Mouse (Mus musculus) Patski (cell line): ENCODE data around the gene Eln. TPM values are rescaled to one million over a fixed set of nuclear protein-coding genes. Genes with fewer than 3 reads are reported as not detected.
A peak's percentile ranks its signal among the peaks of the same experiment; 100 is the strongest.

ENCODE experiments used
- ATAC-seq: fragments of 100-300 bp; one replicate; pipeline ENCODE4 v1.8.0; 2021
- CTCF ChIA-PET: fragments of 350-600 bp; sonication (Branson Sonifier 250); formaldehyde crosslinking; loops from one replicate; lab custom pipeline; 2022; ENCODE audit warnings: inconsistent platforms; lab: Charles Lee
- POLR2A ChIA-PET: fragments of 350-600 bp; sonication (Branson Sonifier 250); formaldehyde crosslinking; loops from one replicate; lab custom pipeline; 2022; ENCODE audit warnings: antibody characterized with exemption, inconsistent platforms; lab: Charles Lee
- DNase-seq: peaks from one replicate; pipeline ENCODE4 v3.0.0-alpha.2; 2011; ENCODE audit warnings: low read depth, low spot score
- H3K27me3 ChIP-seq: fragments of 371-371 bp; one replicate; pipeline ENCODE4 v1.5.1; 2021
- CTCF ChIP-seq: fragments of 100-300 bp; IDR thresholded peaks from one replicate; pipeline ENCODE4 v1.5.1; 2021
- in situ Hi-C: fragments of 300-500 bp; cut with MboI; formaldehyde crosslinking; loops from 3 replicates; pipeline ENCODE4 v1.11.1; 2018; ENCODE audit warnings: low pct_unique_long_range_greater_than_20kb, mixed read lengths
- polyA plus RNA-seq: library from polyadenylated mRNA; unstranded; gene quantifications from one replicate; pipeline ENCODE4 v1.2.3, GENCODE M21; 2021

The Eln gene
- polyA plus RNA-seq: not detected

DNA sequence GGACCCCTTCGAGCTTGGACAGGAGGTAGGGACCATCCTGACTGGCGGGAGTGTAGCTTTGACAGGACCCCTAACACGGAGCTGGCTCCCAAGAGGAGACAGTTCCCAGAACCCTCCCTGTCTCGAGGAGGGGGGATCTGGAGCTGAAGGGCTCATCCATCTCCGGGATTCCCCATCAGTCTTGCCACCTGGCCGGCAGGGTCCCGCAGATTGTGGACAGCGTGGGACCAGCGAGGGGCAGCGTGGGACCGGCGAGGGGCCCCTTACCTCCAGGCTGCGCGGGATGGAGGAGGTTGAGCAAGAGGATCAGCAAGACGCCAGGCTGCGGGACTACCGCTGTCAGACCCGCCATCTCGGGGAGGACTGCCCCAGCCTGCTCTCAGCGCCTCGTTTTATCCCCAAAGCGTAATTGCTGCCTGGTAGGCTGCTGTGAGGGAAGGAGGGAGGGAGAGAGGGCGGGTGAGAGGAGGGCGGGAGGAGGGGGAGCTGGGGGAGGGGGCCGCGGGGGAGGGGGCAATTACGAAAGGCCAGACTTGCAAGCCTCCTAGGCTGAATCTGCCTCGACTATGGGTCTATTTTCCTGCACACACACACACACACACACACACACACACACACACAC is at the start of gene Eln:
TSS of gene Eln (minus strand) at position 434 of the 622 bp plus-strand sequence.
- H3K27me3 ChIP-seq: peaks cover 20% of the 10 kb centered on the region
- CTCF ChIA-PET: interaction anchor here (2.0 to 2.5 kb wide), 2 partner anchors 10 to 153 kb away, joined by 11 to 13 read pairs; no protein-coding TSS in a partner anchor
- in situ Hi-C loops: loop anchor here (5.0 kb wide), 1 partner anchor 155 kb away; no protein-coding TSS in a partner anchor
- ATAC-seq (no peak), DNase-seq (no peak)
- no peak for TF ChIP-seq CTCF
- POLR2A ChIA-PET: no interaction called here

DNA sequence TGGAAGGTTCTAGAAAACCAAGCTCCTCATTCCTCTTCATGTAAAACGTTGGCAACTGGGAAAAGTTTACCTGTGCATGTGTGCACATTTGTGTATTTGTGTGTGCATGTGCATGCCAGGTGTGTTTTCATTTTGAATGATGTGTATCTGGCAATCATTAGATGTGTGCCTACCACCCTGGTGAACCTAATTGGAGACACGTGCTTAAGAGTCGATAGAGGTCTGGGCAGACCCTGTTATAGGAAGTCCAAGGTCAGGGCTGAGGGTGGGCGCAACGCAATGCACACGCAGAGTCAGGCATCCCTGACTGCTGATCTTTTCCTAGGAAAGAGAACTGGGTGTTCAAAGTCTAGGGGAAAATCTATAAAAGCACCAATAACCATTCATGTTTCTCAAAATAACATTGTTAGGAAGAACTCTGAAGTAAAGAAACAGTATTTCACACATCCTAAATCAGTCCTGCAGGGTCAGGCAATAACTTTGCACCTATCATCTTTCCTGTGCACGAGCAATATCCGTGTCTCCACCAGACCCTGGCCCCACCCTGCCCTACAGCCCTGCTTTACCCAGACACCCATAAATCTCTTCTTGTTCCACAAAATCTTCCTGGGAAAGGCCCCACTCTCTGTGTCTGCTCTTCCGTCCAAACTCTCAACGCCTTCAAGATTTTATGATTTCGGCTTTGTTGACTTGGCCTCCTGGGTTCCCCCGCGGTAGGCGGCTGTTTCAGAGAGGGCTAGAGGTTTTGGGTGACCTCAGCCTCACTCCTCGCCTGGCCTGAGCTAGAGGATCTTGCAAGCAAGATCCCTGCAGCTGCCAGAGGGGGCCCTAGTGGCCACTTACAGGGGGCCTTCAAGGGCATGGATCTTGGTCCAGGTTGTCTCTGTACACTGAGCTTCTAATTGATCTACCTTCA is 43.2 kb upstream of the Eln start:
- TF ChIP-seq CTCF: no peak
- in situ Hi-C loops: no loop called here
- ATAC-seq: no peak
- POLR2A ChIA-PET: no interaction called here
- CTCF ChIA-PET: interaction anchor here (1.0 to 2.0 kb wide), 4 partner anchors 10 to 21 kb away, joined by 3 to 5 read pairs (median 4); no protein-coding TSS in a partner anchor
- no peak for DNase-seq
- no peaks in the 10 kb centered on the region for H3K27me3 ChIP-seq

- in situ Hi-C loops: no loop called here
- no peak for ATAC-seq
- H3K27me3 ChIP-seq: no peaks in the 10 kb centered on the region
- no peak for DNase-seq
- no peak for TF ChIP-seq CTCF
- CTCF ChIA-PET: interaction anchor here (2.0 kb wide), 1 partner anchor 8 kb away, joined by 5 read pairs; no protein-coding TSS in a partner anchor
- POLR2A ChIA-PET: no interaction called here
These were observed 41.1 kb upstream of the Eln start for GRCm38 (mm10) chr5:134788237-134788636.

DNA sequence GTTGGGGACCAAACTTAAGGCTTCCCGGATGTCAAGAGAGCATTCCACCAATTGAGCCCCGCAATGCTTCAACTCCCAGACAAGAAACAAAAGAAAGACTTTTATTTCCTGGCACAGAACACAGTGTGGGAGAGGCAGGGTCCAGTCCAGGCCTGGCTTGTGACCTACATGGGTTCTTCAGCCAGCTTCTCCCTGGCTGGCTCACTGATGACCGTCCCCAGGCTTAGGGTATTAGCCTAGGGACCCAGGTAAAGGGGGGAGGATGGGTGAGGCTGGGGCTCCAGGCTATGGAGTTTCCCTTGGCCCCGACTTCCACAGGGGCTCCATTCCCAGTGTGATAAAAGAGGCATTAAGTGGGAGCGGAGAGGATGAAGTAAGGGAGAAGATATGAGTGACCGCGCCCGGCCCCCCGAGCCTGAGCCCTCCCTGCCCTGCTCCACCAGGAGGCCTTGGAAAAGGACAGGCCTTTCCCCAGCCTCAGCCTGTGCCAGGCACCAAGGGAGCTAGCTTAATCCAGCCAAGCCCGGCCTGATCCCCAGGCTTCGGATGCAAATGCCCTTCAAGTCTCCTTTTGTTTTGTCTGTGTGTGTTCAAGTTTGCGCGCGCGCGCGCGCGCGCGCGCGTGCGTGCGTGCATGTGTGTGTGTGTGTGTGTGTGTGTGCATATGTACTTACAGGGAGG is 38.7 kb upstream of the Eln start:
- TF ChIP-seq CTCF: no peak
- in situ Hi-C loops: no loop called here
- ChIA-PET POLR2A (interaction anchor here (0.6 kb wide), 1 partner anchor 54 kb away, joined by 3 read pairs; no protein-coding TSS in a partner anchor), CTCF (no interaction called here)
- DNase-seq (no peak), ATAC-seq (no peak)
- no peaks in the 10 kb centered on the region for H3K27me3 ChIP-seq

DNA sequence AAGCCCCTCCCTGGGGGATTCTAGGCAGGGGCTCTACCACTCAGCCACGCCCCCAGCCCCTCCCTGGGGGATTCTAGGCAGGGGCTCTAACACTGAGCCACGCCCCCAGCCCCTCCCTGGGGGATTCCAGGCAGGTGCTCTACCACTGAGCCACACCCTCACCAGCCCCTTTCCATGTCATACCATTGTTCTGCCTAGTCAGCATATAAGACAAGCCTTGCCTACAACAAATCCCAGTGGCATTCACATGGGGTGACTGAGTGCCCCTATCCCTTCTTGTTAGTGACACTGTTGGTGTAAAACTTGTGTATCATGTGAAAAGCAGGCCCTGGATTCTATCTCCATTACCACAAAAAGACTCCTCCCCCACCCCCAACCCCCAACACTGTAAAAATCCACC is 36.7 kb upstream of the Eln start:
- no peak for ATAC-seq
- DNase-seq: no peak
- in situ Hi-C loops: no loop called here
- POLR2A ChIA-PET: no interaction called here
- H3K27me3 ChIP-seq: no peaks in the 10 kb centered on the region
- CTCF ChIA-PET: no interaction called here
- no peak for TF ChIP-seq CTCF

GRCm38 (mm10) chr5:134780963-134781362 is 33.8 kb upstream of the Eln start:
- in situ Hi-C loops: no loop called here
- CTCF ChIA-PET: interaction anchor here (1.6 kb wide), 1 partner anchor 8 kb away, joined by 5 read pairs; no protein-coding TSS in a partner anchor
- ATAC-seq (no peak), DNase-seq (no peak)
- POLR2A ChIA-PET: no interaction called here
- H3K27me3 ChIP-seq: no peaks in the 10 kb centered on the region
- TF ChIP-seq CTCF: no peak

- in situ Hi-C loops: no loop called here
- CTCF ChIA-PET: interaction anchor here (0.8 to 1.6 kb wide), 2 partner anchors 9 to 32 kb away, joined by 3 to 5 read pairs; no protein-coding TSS in a partner anchor
- DNase-seq: no peak
- no peak for ATAC-seq
- POLR2A ChIA-PET: no interaction called here
- H3K27me3 ChIP-seq: no peaks in the 10 kb centered on the region
- no peak for TF ChIP-seq CTCF
These were observed 33.0 kb upstream of the Eln start for GRCm38 (mm10) chr5:134780146-134780545.

- no peak for TF ChIP-seq CTCF
- in situ Hi-C loops: no loop called here
- DNase-seq (no peak), ATAC-seq (no peak)
- POLR2A ChIA-PET: no interaction called here
- CTCF ChIA-PET: interaction anchor here (1.4 kb wide), 1 partner anchor 15 kb away, joined by 3 read pairs; no protein-coding TSS in a partner anchor
- no peaks in the 10 kb centered on the region for H3K27me3 ChIP-seq
These were observed 29.4 kb upstream of the Eln start for GRCm38 (mm10) chr5:134776551-134776950.

DNA sequence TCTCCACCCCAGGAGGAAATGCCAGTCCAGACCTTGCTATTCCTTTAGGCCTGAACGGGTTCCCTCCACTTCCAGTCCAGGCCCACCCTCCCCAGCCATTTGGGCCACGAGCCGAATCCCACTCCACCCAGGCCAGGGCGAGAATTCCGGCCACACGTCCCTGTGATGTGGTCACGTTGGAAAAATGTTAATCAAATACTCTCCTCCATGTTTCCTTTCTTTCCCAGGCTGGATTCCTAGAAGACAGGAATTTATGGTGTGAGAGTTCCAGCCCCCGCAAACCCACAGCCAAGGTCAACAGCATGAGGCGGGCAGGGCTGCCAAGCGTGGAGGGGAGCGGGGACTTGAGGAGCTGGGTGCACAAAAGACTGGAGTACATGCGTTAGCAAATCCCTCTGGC is 25.4 kb upstream of the Eln start:
- DNase-seq: peak; percentile 80

GRCm38 (mm10) chr5:134771750-134772149 is 24.6 kb upstream of the Eln start:
- in situ Hi-C loops: no loop called here
- no peaks in the 10 kb centered on the region for H3K27me3 ChIP-seq
- no peak for DNase-seq
- ATAC-seq: no peak
- ChIA-PET CTCF (no interaction called here), POLR2A (no interaction called here)
- no peak for TF ChIP-seq CTCF

More for the DNA sequence above, 25.4 kb upstream of the Eln start:
- no peak for TF ChIP-seq CTCF
- peak; percentile 52 for ATAC-seq
- ChIA-PET CTCF (no interaction called here), POLR2A (no interaction called here)
- no peaks in the 10 kb centered on the region for H3K27me3 ChIP-seq
- in situ Hi-C loops: no loop called here
